Mouse (Mus musculus) thymus, postnatal 10 days (tissue): ENCODE results near the gene Pus7l.

ENCODE experiments used
- DNase-seq, 2 experiments: peaks; one replicate each; pipeline ENCODE4 v3.0.0; 2021; ENCODE audit warnings: low spot score in 2 of 2

Gene Pus7l

GRCm38 (mm10) chr15:94543409-94544051 is at the start of gene Pus7l, which contains the start of gene Irak4:
Gene Pus7l (minus strand): TSS chr15:94543547.
Gene Irak4 (plus strand): TSS chr15:94543643.
- DNase-seq, result peak; percentile 91 to 92

- no peak for DNase-seq
Measured at GRCm38 (mm10) chr15:94591356-94591755, 48.0 kb upstream of the Pus7l start.

GRCm38 (mm10) chr15:94590083-94590482 is 46.7 kb upstream of the Pus7l start:
- DNase-seq, result no peak

- DNase-seq, result peak; percentile 97 to 99
Measured at GRCm38 (mm10) chr15:94589219-94590075, 46.1 kb upstream of the Pus7l start, which contains the start of gene Twf1. Gene Twf1 (minus strand): TSS chr15:94589889.

GRCm38 (mm10) chr15:94587826-94588715 is 44.7 kb upstream of the Pus7l start:
- no peak for DNase-seq

GRCm38 (mm10) chr15:94584738-94585137 is 41.4 kb upstream of the Pus7l start:
- no peak for DNase-seq

GRCm38 (mm10) chr15:94583153-94583552 is 39.8 kb upstream of the Pus7l start:
- DNase-seq, result no peak

- DNase-seq, result no peak
Measured at GRCm38 (mm10) chr15:94582000-94582593, 38.8 kb upstream of the Pus7l start.

GRCm38 (mm10) chr15:94574566-94575268 is 31.4 kb upstream of the Pus7l start:
- no peak for DNase-seq

- DNase-seq, result no peak
Measured at GRCm38 (mm10) chr15:94572746-94573145, 29.4 kb upstream of the Pus7l start.

- DNase-seq, result no peak
Measured at GRCm38 (mm10) chr15:94571501-94571900, 28.2 kb upstream of the Pus7l start.

GRCm38 (mm10) chr15:94568496-94569182 is 25.3 kb upstream of the Pus7l start:
- no peak for DNase-seq

- DNase-seq, result no peak
Measured at GRCm38 (mm10) chr15:94565854-94566253, 22.5 kb upstream of the Pus7l start.

- no peak for DNase-seq
Measured at GRCm38 (mm10) chr15:94564909-94565308, 21.6 kb upstream of the Pus7l start.

- no peak for DNase-seq
Measured at GRCm38 (mm10) chr15:94558895-94559656, 15.7 kb upstream of the Pus7l start.

GRCm38 (mm10) chr15:94557442-94557841 is 14.1 kb upstream of the Pus7l start:
- DNase-seq, result peak; percentile 61 to 84

- DNase-seq, result no peak
Measured at GRCm38 (mm10) chr15:94553536-94553935, 10.2 kb upstream of the Pus7l start.

- no peak for DNase-seq
Measured at GRCm38 (mm10) chr15:94544844-94545243, 1.5 kb upstream of the Pus7l start.

GRCm38 (mm10) chr15:94544052-94544636 is 797 bp upstream of the Pus7l start:
- DNase-seq, result no peak
